Mouse (Mus musculus): Measurements from ENCODE around the gene Hoxc12. TPM values are rescaled to one million over a fixed set of nuclear protein-coding genes. Genes with fewer than 3 reads are reported as not detected.
A peak's percentile ranks its signal among the peaks of the same experiment; 100 is the strongest.

Gene Hoxc12
- polyA plus RNA-seq, 1 experiment from 2014 or later = not detected

GRCm38 (mm10) chr15:102934897-102935296, 1.7 kb upstream of the Hoxc12 start:
- H3K4me3 ChIP-seq (replicated peaks; ENCODE audit: low read length) = no peak overlapping the region
- WGBS = 1% methylated on average over 24 of the region's 27 CpGs
- no peak overlapping the region for H3K9ac ChIP-seq
- H3K36me3 ChIP-seq (replicated peaks; ENCODE audit: control insufficient read depth, insufficient read depth) = no peaks in the 10 kb centered on the region
- H3K27ac ChIP-seq = no peak overlapping the region
- H3K27me3 ChIP-seq (ENCODE audit: control insufficient read depth, insufficient read depth, low read length) = peaks cover 100% of the 10 kb centered on the region
- ATAC-seq (ENCODE audit: low FRiP score) = no peak
- no peaks in the 10 kb centered on the region for H3K4me1 ChIP-seq (replicated peaks; ENCODE audit: control insufficient read depth, insufficient read depth, low read length)
- H3K4me2 ChIP-seq (replicated peaks) = no peak overlapping the region
- no peaks in the 10 kb centered on the region for H3K9me3 ChIP-seq (ENCODE audit: control insufficient read depth, low read length)
- DNase-seq (ENCODE audit: low spot score) = no peak

- Histone ChIP-seq H3K4me2 (replicated peaks) (no peak overlapping the region), H3K9me3 (ENCODE audit: control insufficient read depth, low read length) (no peaks in the 10 kb centered on the region), H3K27me3 (ENCODE audit: control insufficient read depth, insufficient read depth, low read length) (peaks cover 100% of the 10 kb centered on the region), H3K9ac (no peak overlapping the region), H3K27ac (no peak overlapping the region), H3K4me3 (replicated peaks; ENCODE audit: low read length) (no peak overlapping the region), H3K4me1 (replicated peaks; ENCODE audit: control insufficient read depth, insufficient read depth, low read length) (no peaks in the 10 kb centered on the region), H3K36me3 (replicated peaks; ENCODE audit: control insufficient read depth, insufficient read depth) (no peaks in the 10 kb centered on the region)
- no peak for ATAC-seq (ENCODE audit: low FRiP score)
- WGBS = 2% methylated on average over 50 of the region's 50 CpGs
- DNase-seq (ENCODE audit: low spot score) = no peak
These were observed 594 bp downstream of the Hoxc12 start for GRCm38 (mm10) chr15:102937036-102937666.

- ATAC-seq (ENCODE audit: low FRiP score) = no peak
- Histone ChIP-seq H3K27ac (no peak overlapping the region), H3K36me3 (replicated peaks; ENCODE audit: control insufficient read depth, insufficient read depth) (no peaks in the 10 kb centered on the region), H3K9ac (no peak overlapping the region), H3K9me3 (ENCODE audit: control insufficient read depth, low read length) (no peaks in the 10 kb centered on the region), H3K4me2 (replicated peaks) (no peak overlapping the region), H3K4me3 (replicated peaks; ENCODE audit: low read length) (no peak overlapping the region), H3K27me3 (ENCODE audit: control insufficient read depth, insufficient read depth, low read length) (peaks cover 100% of the 10 kb centered on the region), H3K4me1 (replicated peaks; ENCODE audit: control insufficient read depth, insufficient read depth, low read length) (no peaks in the 10 kb centered on the region)
- WGBS = 2% methylated on average over 33 of the region's 34 CpGs
- DNase-seq (ENCODE audit: low spot score) = no peak
These were observed 2.9 kb downstream of the Hoxc12 start for GRCm38 (mm10) chr15:102939256-102940155.

GRCm38 (mm10) chr15:102942739-102943467, 6.3 kb downstream of the Hoxc12 start:
- no peaks in the 10 kb centered on the region for H3K9me3 ChIP-seq (ENCODE audit: control insufficient read depth, low read length)
- no peaks in the 10 kb centered on the region for H3K36me3 ChIP-seq (replicated peaks; ENCODE audit: control insufficient read depth, insufficient read depth)
- peaks cover 100% of the 10 kb centered on the region for H3K27me3 ChIP-seq (ENCODE audit: control insufficient read depth, insufficient read depth, low read length)
- WGBS = under 1% methylated on average over 45 of the region's 53 CpGs
- ATAC-seq (ENCODE audit: low FRiP score) = no peak
- no peak overlapping the region; the same call in 1 of the 2 replicates for H3K4me3 ChIP-seq (replicated peaks; ENCODE audit: low read length)
- H3K4me1 ChIP-seq (replicated peaks; ENCODE audit: control insufficient read depth, insufficient read depth, low read length) = no peaks in the 10 kb centered on the region
- 0 out of 2 replicates have a peak overlapping the region, but pooled peaks have one; percentile 11 for H3K4me2 ChIP-seq (replicated peaks)
- no peak overlapping the region for H3K27ac ChIP-seq
- DNase-seq (ENCODE audit: low spot score) = no peak
- H3K9ac ChIP-seq = no peak overlapping the region

- Histone ChIP-seq H3K9me3 (ENCODE audit: control insufficient read depth, low read length) (no peaks in the 10 kb centered on the region), H3K4me3 (replicated peaks; ENCODE audit: low read length) (no peak overlapping the region), H3K4me2 (replicated peaks) (no peak overlapping the region), H3K36me3 (replicated peaks; ENCODE audit: control insufficient read depth, insufficient read depth) (no peaks in the 10 kb centered on the region), H3K4me1 (replicated peaks; ENCODE audit: control insufficient read depth, insufficient read depth, low read length) (no peaks in the 10 kb centered on the region), H3K9ac (no peak overlapping the region), H3K27me3 (ENCODE audit: control insufficient read depth, insufficient read depth, low read length) (peaks cover 100% of the 10 kb centered on the region), H3K27ac (no peak overlapping the region)
- DNase-seq (ENCODE audit: low spot score) (no peak), ATAC-seq (ENCODE audit: low FRiP score) (no peak)
- WGBS = 3% methylated on average over 5 of the region's 5 CpGs
These were observed 6.9 kb downstream of the Hoxc12 start for GRCm38 (mm10) chr15:102943468-102943813.

GRCm38 (mm10) chr15:102945185-102946077, 8.9 kb downstream of the Hoxc12 start:
- Histone ChIP-seq H3K9me3 (ENCODE audit: control insufficient read depth, low read length) (no peaks in the 10 kb centered on the region), H3K27ac (no peak overlapping the region), H3K4me3 (replicated peaks; ENCODE audit: low read length) (no peak overlapping the region), H3K27me3 (ENCODE audit: control insufficient read depth, insufficient read depth, low read length) (peaks cover 100% of the 10 kb centered on the region), H3K36me3 (replicated peaks; ENCODE audit: control insufficient read depth, insufficient read depth) (no peaks in the 10 kb centered on the region), H3K9ac (no peak overlapping the region), H3K4me2 (replicated peaks) (no peak overlapping the region), H3K4me1 (replicated peaks; ENCODE audit: control insufficient read depth, insufficient read depth, low read length) (no peaks in the 10 kb centered on the region)
- DNase-seq (ENCODE audit: low spot score) = no peak
- no peak for ATAC-seq (ENCODE audit: low FRiP score)
- 10% methylated on average over 22 of the region's 22 CpGs for WGBS

GRCm38 (mm10) chr15:102947276-102947675, 10.7 kb downstream of the Hoxc12 start:
- Histone ChIP-seq H3K9ac (no peak overlapping the region), H3K4me3 (replicated peaks; ENCODE audit: low read length) (no peak overlapping the region)

GRCm38 (mm10) chr15:102948842-102949241, 12.3 kb downstream of the Hoxc12 start:
- WGBS = 11% methylated on average over 2 of the region's 2 CpGs
- H3K4me2 ChIP-seq (replicated peaks) = no peak overlapping the region
- no peak overlapping the region for H3K4me3 ChIP-seq (replicated peaks; ENCODE audit: low read length)
- no peak overlapping the region for H3K9ac ChIP-seq
- H3K27ac ChIP-seq = no peak overlapping the region
- H3K9me3 ChIP-seq (ENCODE audit: control insufficient read depth, low read length) = no peaks in the 10 kb centered on the region
- no peaks in the 10 kb centered on the region for H3K36me3 ChIP-seq (replicated peaks; ENCODE audit: control insufficient read depth, insufficient read depth)
- H3K4me1 ChIP-seq (replicated peaks; ENCODE audit: control insufficient read depth, insufficient read depth, low read length) = no peaks in the 10 kb centered on the region
- ATAC-seq (ENCODE audit: low FRiP score) (no peak), DNase-seq (ENCODE audit: low spot score) (no peak)
- H3K27me3 ChIP-seq (ENCODE audit: control insufficient read depth, insufficient read depth, low read length) = peaks cover 100% of the 10 kb centered on the region

More at GRCm38 (mm10) chr15:102947276-102947675, 10.7 kb downstream of the Hoxc12 start:
- ATAC-seq (ENCODE audit: low FRiP score) = no peak
- Histone ChIP-seq H3K4me1 (replicated peaks; ENCODE audit: control insufficient read depth, insufficient read depth, low read length) (no peaks in the 10 kb centered on the region), H3K9me3 (ENCODE audit: control insufficient read depth, low read length) (no peaks in the 10 kb centered on the region), H3K4me2 (replicated peaks) (no peak overlapping the region), H3K36me3 (replicated peaks; ENCODE audit: control insufficient read depth, insufficient read depth) (no peaks in the 10 kb centered on the region), H3K27me3 (ENCODE audit: control insufficient read depth, insufficient read depth, low read length) (peaks cover 100% of the 10 kb centered on the region), H3K27ac (no peak overlapping the region)
- DNase-seq (ENCODE audit: low spot score) = no peak
- WGBS = 2% methylated on average over 9 of the region's 9 CpGs

Data from hindbrain, embryonic 14.5 days (tissue).